Mouse (Mus musculus): ENCODE data around the gene Frem3. TPM values are rescaled to one million over a fixed set of nuclear protein-coding genes. Genes with fewer than 3 reads are reported as not detected.

The Frem3 gene
- polyA plus RNA-seq (2015; fragmentation: Illumina TruSeq; extraction: RNeasy Lipid Tissue Mini Kit (QIAGEN cat#74804); ENCODE audit: low read depth, low replicate concordance): 1.1 TPM

GRCm38 (mm10) chr8:80610549-80611440 lies at the start of gene Frem3:
Gene Frem3 (plus strand): TSS chr8:80611080.

DNA sequence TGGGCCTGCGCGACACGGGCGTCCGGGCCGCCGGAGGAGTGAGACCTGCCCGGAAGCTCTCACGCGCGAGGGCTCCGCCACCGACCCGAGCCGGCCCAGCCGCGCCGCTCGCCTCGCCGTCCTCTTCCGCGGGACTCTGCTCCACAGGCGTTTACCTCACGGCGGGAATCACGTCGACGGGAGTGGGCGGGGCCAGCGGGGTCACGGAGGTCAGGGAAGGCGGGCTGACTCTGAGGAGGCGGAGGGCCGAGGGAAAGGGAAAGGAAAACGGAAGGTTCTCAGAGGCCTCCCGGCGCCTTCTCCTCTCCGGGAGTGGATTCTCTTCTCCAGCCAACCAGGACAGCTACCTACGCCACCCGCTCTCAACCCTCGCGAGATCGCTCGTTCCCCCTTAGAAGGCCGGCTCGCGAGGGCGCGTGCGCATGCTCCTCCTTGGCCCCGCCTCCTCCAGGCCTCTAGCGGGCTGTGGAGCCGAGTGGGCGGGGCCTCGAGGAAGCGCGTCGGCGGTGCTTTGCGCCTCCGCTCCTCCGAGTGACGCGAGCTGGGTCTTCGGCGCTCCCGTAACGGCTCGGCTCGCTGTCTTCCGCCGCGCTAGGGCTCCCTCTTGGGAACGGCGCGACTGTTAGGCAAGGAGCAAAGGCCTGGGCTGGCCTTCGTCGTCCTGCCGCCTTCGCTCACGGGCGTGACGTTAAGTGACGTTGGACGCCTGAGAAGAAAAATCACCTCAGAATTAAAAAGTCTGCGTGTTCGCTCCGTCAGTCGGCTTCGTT lies 128.5 kb downstream of the Frem3 start, which contains the start of gene Smarca5:
Smarca5 (minus strand) TSS at position 343 of the 770 bp plus-strand sequence.

Other genes with a start within 250 kb of the Frem3 start
- not detected for gene Gypa, start 117.3 kb upstream of the Frem3 start, polyA plus RNA-seq (2015; fragmentation: Illumina TruSeq; extraction: RNeasy Lipid Tissue Mini Kit (QIAGEN cat#74804); ENCODE audit: low read depth, low replicate concordance)
- gene Smarca5, start 128.4 kb downstream of the Frem3 start, polyA plus RNA-seq (2015; fragmentation: Illumina TruSeq; extraction: RNeasy Lipid Tissue Mini Kit (QIAGEN cat#74804); ENCODE audit: low read depth, low replicate concordance): 30.0 TPM